Mouse (Mus musculus) heart, embryonic 13.5 days (tissue): ENCODE measurements around the gene Zfp207. TPM values are rescaled to one million over a fixed set of nuclear protein-coding genes. Genes with fewer than 3 reads are reported as not detected.
"Not testable (repeated sequence)": the region's sequence is repeated elsewhere in the genome, so short reads cannot be mapped to it uniquely, and the experiment has no call there.

Experiments used
- ATAC-seq: fragments of 200-750 bp; cut with Nextera tagmentation; 2 replicates; pipeline ENCODE4 v1.8.0; 2017; ENCODE audit warnings: moderate TSS enrichment; ENCODE audit not compliant: insufficient number of reproducible peaks, low FRiP score, low TSS enrichment; ENCODE audit errors: extremely low read depth
- H3K27ac ChIP-seq: fragments of 300-500 bp; sonication (generic); replicated peaks from 2 replicates; pipeline ENCODE4 v1.5.1; 2015; ENCODE audit warnings: moderate library complexity, mild to moderate bottlenecking, inconsistent platforms
- H3K27me3 ChIP-seq: fragments of 300-500 bp; sonication (generic); replicated peaks from 2 replicates; pipeline ENCODE4 v1.6.1; 2015; ENCODE audit warnings: mild to moderate bottlenecking, inconsistent platforms
- H3K36me3 ChIP-seq: fragments of 300-500 bp; sonication (generic); 2 replicates; pipeline ENCODE4 v1.6.1; 2015; ENCODE audit warnings: mild to moderate bottlenecking, inconsistent platforms
- H3K4me1 ChIP-seq: fragments of 300-500 bp; sonication (generic); 2 replicates; pipeline ENCODE4 v1.6.1; 2015; ENCODE audit warnings: inconsistent platforms
- H3K4me2 ChIP-seq: fragments of 300-500 bp; sonication (generic); 2 replicates; pipeline ENCODE4 v1.6.1; 2015; ENCODE audit warnings: inconsistent platforms, mild to moderate bottlenecking, moderate library complexity
- H3K4me3 ChIP-seq: fragments of 300-500 bp; sonication (generic); 2 replicates; pipeline ENCODE4 v1.5.1; 2015; ENCODE audit warnings: moderate library complexity, mild to moderate bottlenecking, inconsistent platforms
- H3K9ac ChIP-seq: fragments of 300-500 bp; sonication (generic); 2 replicates; pipeline ENCODE4 v1.6.1; 2015; ENCODE audit warnings: inconsistent platforms, mild to moderate bottlenecking, moderate library complexity
- H3K9me3 ChIP-seq: fragments of 300-500 bp; sonication (generic); 2 replicates; pipeline ENCODE4 v1.6.1; 2016; ENCODE audit warnings: inconsistent platforms
- WGBS: fragments of 180-500 bp; shearing (Covaris S2); methylation state at CpG from one replicate; pipeline ENCODE4 v1.1.7; 2015; ENCODE audit warnings: mixed read lengths; 5-methylcytosine and 5-hydroxymethylcytosine counted together
- polyA plus RNA-seq: library from polyadenylated mRNA; unstranded; fragments of >200 nt; fragmentation: Nextera tagmentation; extraction: Ambion mirVana; gene quantifications from 2 replicates; pipeline ENCODE4 v1.2.1, GENCODE M21; 2015

Gene Zfp207
- polyA plus RNA-seq, 1 experiment from 2014 or later, result 135 TPM

- 77% methylated on average over 5 of the region's 5 CpGs for WGBS
- H3K27ac ChIP-seq, result no peak overlapping the region
- peaks cover 41% of the 10 kb centered on the region for H3K36me3 ChIP-seq
Observed at GRCm38 (mm10) chr11:80417085-80417484, 34.0 kb downstream of the Zfp207 start.

GRCm38 (mm10) chr11:80419743-80420142 is 36.7 kb downstream of the Zfp207 start:
- H3K4me1 ChIP-seq, result no peaks in the 10 kb centered on the region
- peaks cover 25% of the 10 kb centered on the region for H3K36me3 ChIP-seq
- H3K9me3 ChIP-seq, result peaks cover 7% of the 10 kb centered on the region
- no peak for ATAC-seq
- no peak overlapping the region for H3K27ac ChIP-seq
- no peak overlapping the region for H3K9ac ChIP-seq
- no peaks in the 10 kb centered on the region for H3K27me3 ChIP-seq
- H3K4me3 ChIP-seq, result no peak overlapping the region
- 88% methylated on average over 1 of the region's 1 CpGs for WGBS
- no peak overlapping the region for H3K4me2 ChIP-seq

More at GRCm38 (mm10) chr11:80417085-80417484, 34.0 kb downstream of the Zfp207 start:
- no peak overlapping the region for H3K9ac ChIP-seq
- no peaks in the 10 kb centered on the region for H3K4me1 ChIP-seq
- no peak overlapping the region for H3K4me2 ChIP-seq
- no peak for ATAC-seq
- no peaks in the 10 kb centered on the region for H3K27me3 ChIP-seq
- H3K4me3 ChIP-seq, result no peak overlapping the region
- peaks cover 7% of the 10 kb centered on the region for H3K9me3 ChIP-seq

- no peak overlapping the region for H3K27ac ChIP-seq
- no peaks in the 10 kb centered on the region for H3K27me3 ChIP-seq
- ATAC-seq, result no peak
- no peak overlapping the region for H3K9ac ChIP-seq
- H3K4me3 ChIP-seq, result no peak overlapping the region
- H3K4me1 ChIP-seq, result no peaks in the 10 kb centered on the region
- H3K9me3 ChIP-seq, result peaks cover 7% of the 10 kb centered on the region
- 60% methylated on average over 2 of the region's 2 CpGs for WGBS
- no peak overlapping the region for H3K4me2 ChIP-seq
- peaks cover 19% of the 10 kb centered on the region for H3K36me3 ChIP-seq
Observed at GRCm38 (mm10) chr11:80420202-80420984, 37.3 kb downstream of the Zfp207 start.

- peaks cover 7% of the 10 kb centered on the region for H3K9me3 ChIP-seq
- no peak for ATAC-seq
- H3K27ac ChIP-seq, result no peak overlapping the region
- peaks cover 11% of the 10 kb centered on the region for H3K36me3 ChIP-seq
- WGBS, result 73% methylated on average over 7 of the region's 7 CpGs
- no peak overlapping the region for H3K4me2 ChIP-seq
- H3K4me3 ChIP-seq, result no peak overlapping the region
- H3K4me1 ChIP-seq, result no peaks in the 10 kb centered on the region
- H3K27me3 ChIP-seq, result no peaks in the 10 kb centered on the region
- H3K9ac ChIP-seq, result no peak overlapping the region
Observed at GRCm38 (mm10) chr11:80421421-80422047, 38.5 kb downstream of the Zfp207 start.

GRCm38 (mm10) chr11:80424691-80425090 is 41.6 kb downstream of the Zfp207 start:
- Histone ChIP-seq H3K4me3 (no peak overlapping the region), H3K9ac (no peak overlapping the region), H3K4me1 (peaks cover 7% of the 10 kb centered on the region), H3K4me2 (no peak overlapping the region), H3K27me3 (no peaks in the 10 kb centered on the region), H3K27ac (no peak overlapping the region), H3K9me3 (no peaks in the 10 kb centered on the region), H3K36me3 (no peaks in the 10 kb centered on the region)
- ATAC-seq, result no peak
- 65% methylated on average over 2 of the region's 2 CpGs for WGBS

- Histone ChIP-seq H3K9me3 (no peaks in the 10 kb centered on the region), H3K4me1 (peaks cover 11% of the 10 kb centered on the region), H3K4me2 (no peak overlapping the region), H3K27me3 (no peaks in the 10 kb centered on the region), H3K36me3 (no peaks in the 10 kb centered on the region), H3K4me3 (no peak overlapping the region), H3K9ac (no peak overlapping the region), H3K27ac (no peak overlapping the region)
- ATAC-seq, result no peak
- 52% methylated on average over 5 of the region's 5 CpGs for WGBS
Observed at GRCm38 (mm10) chr11:80425247-80425778, 42.2 kb downstream of the Zfp207 start.

GRCm38 (mm10) chr11:80426029-80426813 is 43.1 kb downstream of the Zfp207 start:
- not testable (repeated sequence) for H3K36me3 ChIP-seq, H3K4me2 ChIP-seq, ATAC-seq, H3K27me3 ChIP-seq, H3K9ac ChIP-seq, H3K9me3 ChIP-seq, H3K4me3 ChIP-seq, H3K27ac ChIP-seq
- WGBS, result 71% methylated on average over 16 of the region's 16 CpGs
- H3K4me1 ChIP-seq, result peaks cover 14% of the 10 kb centered on the region

- peak within 1 kb of the TSS; percentile 94 for H3K27ac ChIP-seq
- WGBS, result under 1% methylated on average over 57 of the region's 58 CpGs
Observed at GRCm38 (mm10) chr11:80428381-80429008, 45.4 kb downstream of the Zfp207 start, which contains the start of gene Psmd11. Gene Psmd11, plus strand, starts transcription at chr11:80428615.

GRCm38 (mm10) chr11:80429009-80429475 is 46.0 kb downstream of the Zfp207 start:
- no peaks in the 10 kb centered on the region for H3K27me3 ChIP-seq
- H3K36me3 ChIP-seq, result peaks cover 24% of the 10 kb centered on the region
- peak overlapping the region; percentile 95 for H3K4me3 ChIP-seq
- H3K4me1 ChIP-seq, result peaks cover 14% of the 10 kb centered on the region
- peak overlapping the region; percentile 94 for H3K27ac ChIP-seq
- H3K9me3 ChIP-seq, result no peaks in the 10 kb centered on the region
- peak overlapping the region; percentile 99 for H3K9ac ChIP-seq
- ATAC-seq, result no peak; the same call in 1 of the 2 replicates
- H3K4me2 ChIP-seq, result peak overlapping the region; percentile 73
- WGBS, result under 1% methylated on average over 37 of the region's 37 CpGs

More at GRCm38 (mm10) chr11:80428381-80429008, 45.4 kb downstream of the Zfp207 start, which contains the start of gene Psmd11:
- no peaks in the 10 kb centered on the region for H3K27me3 ChIP-seq
- peaks cover 14% of the 10 kb centered on the region for H3K4me1 ChIP-seq
- H3K9me3 ChIP-seq, result no peaks in the 10 kb centered on the region
- peak within 1 kb of the TSS; percentile 99 for H3K9ac ChIP-seq
- peak; percentile 97 for ATAC-seq
- peak within 1 kb of the TSS; percentile 73 for H3K4me2 ChIP-seq
- H3K36me3 ChIP-seq, result peaks cover 19% of the 10 kb centered on the region
- H3K4me3 ChIP-seq, result peak within 1 kb of the TSS; percentile 95

- no peaks in the 10 kb centered on the region for H3K27me3 ChIP-seq
- H3K36me3 ChIP-seq, result peaks cover 27% of the 10 kb centered on the region
- no peaks in the 10 kb centered on the region for H3K9me3 ChIP-seq
- 49% methylated on average over 14 of the region's 14 CpGs for WGBS
- H3K4me1 ChIP-seq, result peaks cover 14% of the 10 kb centered on the region
- H3K4me3 ChIP-seq, result peak overlapping the region; percentile 95
- H3K4me2 ChIP-seq, result peak overlapping the region; percentile 73
- peak overlapping the region; percentile 99 for H3K9ac ChIP-seq
- H3K27ac ChIP-seq, result peak overlapping the region; percentile 94
- no peak for ATAC-seq
Observed at GRCm38 (mm10) chr11:80429500-80430166, 46.6 kb downstream of the Zfp207 start.
